Mouse (Mus musculus) heart, postnatal 0 days (tissue): ENCODE results near the gene Ptges2. TPM values are rescaled to one million over a fixed set of nuclear protein-coding genes. Genes with fewer than 3 reads are reported as not detected.

Source experiments
- ATAC-seq: fragments of 200-750 bp; cut with Nextera tagmentation; 2 replicates; pipeline ENCODE4 v1.8.0; 2017; ENCODE audit warnings: low read depth, moderate number of reproducible peaks, moderate library complexity; ENCODE audit not compliant: insufficient read depth
- DNase-seq: peaks from one replicate; pipeline ENCODE4 v3.0.0-alpha.2; 2016; ENCODE audit warnings: low spot score
- H3K27ac ChIP-seq: fragments of 300-500 bp; sonication (generic); 2 replicates; pipeline ENCODE4 v1.5.1; 2014; ENCODE audit warnings: low read depth, mild to moderate bottlenecking
- H3K27me3 ChIP-seq: fragments of 300-500 bp; sonication (generic); 2 replicates; pipeline ENCODE4 v1.6.1; 2014; ENCODE audit warnings: low read length, mixed read lengths; ENCODE audit not compliant: control insufficient read depth, insufficient read depth
- H3K36me3 ChIP-seq: fragments of 300-500 bp; sonication (generic); replicated peaks from 2 replicates; pipeline ENCODE4 v1.6.1; 2014; ENCODE audit warnings: low read length, mixed read lengths; ENCODE audit not compliant: control insufficient read depth, insufficient read depth
- H3K4me1 ChIP-seq: fragments of 300-500 bp; sonication (generic); 2 replicates; pipeline ENCODE4 v1.6.1; 2014; ENCODE audit warnings: antibody characterized with exemption; ENCODE audit not compliant: control insufficient read depth, insufficient read depth
- H3K4me2 ChIP-seq: fragments of 300-500 bp; sonication (generic); 2 replicates; pipeline ENCODE4 v1.6.1; 2014; ENCODE audit warnings: low read depth, mild to moderate bottlenecking, low read length, moderate library complexity
- H3K4me3 ChIP-seq: fragments of 300-500 bp; sonication (generic); 2 replicates; pipeline ENCODE4 v1.5.1; 2014; ENCODE audit warnings: low read depth, low read length
- H3K9ac ChIP-seq: fragments of 300-500 bp; sonication (generic); replicated peaks from 2 replicates; pipeline ENCODE4 v1.6.1; 2014; ENCODE audit warnings: low read depth, low read length, mixed read lengths
- H3K9me3 ChIP-seq: fragments of 300-500 bp; sonication (generic); replicated peaks from 2 replicates; pipeline ENCODE4 v1.6.1; 2016; ENCODE audit warnings: low read length; ENCODE audit not compliant: control insufficient read depth
- CTCF ChIP-seq: IDR thresholded peaks from 2 replicates; pipeline ENCODE4 v1.5.1; 2016; ENCODE audit warnings: antibody characterized with exemption, control low read depth, low read depth
- EP300 ChIP-seq: IDR thresholded peaks from 2 replicates; pipeline ENCODE4 v1.6.1; 2016; ENCODE audit warnings: antibody characterized with exemption, low read depth
- WGBS: fragments of 180-500 bp; shearing (Covaris S2); extraction: QIAGEN DNeasy Blood & Tissue Kit; methylation state at CpG from one replicate; pipeline ENCODE4 v1.1.7; 2014; 5-methylcytosine and 5-hydroxymethylcytosine counted together
- polyA plus RNA-seq: library from polyadenylated mRNA; unstranded; fragments of >200 nt; fragmentation: Nextera tagmentation; extraction: Ambion mirVana; gene quantifications from 2 replicates; pipeline ENCODE4 v1.2.1, GENCODE M21; 2015
- total RNA-seq: library from RNA; depleted of rRNA; stranded (reverse); fragments of >200 nt; gene quantifications from 2 replicates; pipeline ENCODE4 v1.2.3, GENCODE M21; 2014; ENCODE audit warnings: low replicate concordance

The Ptges2 gene
- total and polyA plus RNA-seq, 2 experiments from 2014 or later = 33.9 to 65.4 TPM

GRCm38 (mm10) chr2:32375317-32375940 is 20.3 kb upstream of the Ptges2 start:
- 66% methylated on average over 13 of the region's 13 CpGs for WGBS
- no peak overlapping the region for H3K4me2 ChIP-seq

GRCm38 (mm10) chr2:32376963-32377362 is 18.7 kb upstream of the Ptges2 start:
- no peak overlapping the region for H3K4me2 ChIP-seq
- H3K27me3 ChIP-seq = no peaks in the 10 kb centered on the region
- H3K4me1 ChIP-seq = peaks cover 4% of the 10 kb centered on the region; the same call in 1 of the 2 replicates
- WGBS = 97% methylated on average over 10 of the region's 10 CpGs
- no peaks in the 10 kb centered on the region for H3K9me3 ChIP-seq
- no peak overlapping the region for H3K4me3 ChIP-seq
- no peak for ATAC-seq
- no peak for TF ChIP-seq CTCF
- no peak for TF ChIP-seq EP300
- no peak overlapping the region for H3K9ac ChIP-seq
- peaks cover 68% of the 10 kb centered on the region for H3K36me3 ChIP-seq
- no peak for DNase-seq
- no peak overlapping the region for H3K27ac ChIP-seq

More at GRCm38 (mm10) chr2:32375317-32375940, 20.3 kb upstream of the Ptges2 start:
- H3K9me3 ChIP-seq = no peaks in the 10 kb centered on the region
- TF ChIP-seq EP300 = no peak
- TF ChIP-seq CTCF = no peak
- no peaks in the 10 kb centered on the region for H3K27me3 ChIP-seq
- H3K27ac ChIP-seq = no peak overlapping the region
- H3K4me3 ChIP-seq = no peak overlapping the region
- no peak overlapping the region for H3K9ac ChIP-seq
- ATAC-seq (0 out of 2 replicates have a peak, but pooled peaks have one; percentile 14), DNase-seq (no peak)
- peaks cover 82% of the 10 kb centered on the region for H3K36me3 ChIP-seq
- H3K4me1 ChIP-seq = no peaks in the 10 kb centered on the region

GRCm38 (mm10) chr2:32380001-32380500 is 15.6 kb upstream of the Ptges2 start:
- ATAC-seq = no peak
- DNase-seq = no peak
- no peaks in the 10 kb centered on the region for H3K9me3 ChIP-seq
- no peak for TF ChIP-seq CTCF
- TF ChIP-seq EP300 = no peak
- peaks cover 45% of the 10 kb centered on the region for H3K36me3 ChIP-seq
- no peak overlapping the region for H3K27ac ChIP-seq
- H3K4me3 ChIP-seq = no peak overlapping the region
- H3K4me1 ChIP-seq = peaks cover 4% of the 10 kb centered on the region; the same call in 1 of the 2 replicates
- no peak overlapping the region for H3K4me2 ChIP-seq
- no peak overlapping the region for H3K9ac ChIP-seq
- WGBS = 73% methylated on average over 7 of the region's 7 CpGs
- H3K27me3 ChIP-seq = peaks cover 4% of the 10 kb centered on the region; the same call in 1 of the 2 replicates

GRCm38 (mm10) chr2:32381141-32381774 is 14.4 kb upstream of the Ptges2 start:
- WGBS = under 1% methylated on average over 27 of the region's 27 CpGs
- no peaks in the 10 kb centered on the region for H3K9me3 ChIP-seq
- H3K4me2 ChIP-seq = peak overlapping the region; percentile 71
- ATAC-seq (peak; percentile 44), DNase-seq (no peak)
- peaks cover 6% of the 10 kb centered on the region; the same call in 1 of the 2 replicates for H3K27me3 ChIP-seq
- peaks cover 4% of the 10 kb centered on the region; the same call in 1 of the 2 replicates for H3K4me1 ChIP-seq
- H3K27ac ChIP-seq = no peak overlapping the region
- H3K4me3 ChIP-seq = peak overlapping the region; percentile 52
- H3K36me3 ChIP-seq = peaks cover 34% of the 10 kb centered on the region
- no peak for TF ChIP-seq EP300
- no peak for TF ChIP-seq CTCF
- peak overlapping the region; percentile 32 for H3K9ac ChIP-seq

GRCm38 (mm10) chr2:32381775-32382223 is 13.9 kb upstream of the Ptges2 start, which contains the start of gene 1110008P14Rik:
Gene 1110008P14Rik, minus strand, starts transcription at chr2:32381938.
- H3K36me3 ChIP-seq = peaks cover 28% of the 10 kb centered on the region
- DNase-seq = peak; percentile 90
- peaks cover 6% of the 10 kb centered on the region; the same call in 1 of the 2 replicates for H3K27me3 ChIP-seq
- WGBS = under 1% methylated on average over 45 of the region's 47 CpGs
- peak within 1 kb of the TSS; percentile 32 for H3K9ac ChIP-seq
- no peak for TF ChIP-seq EP300
- TF ChIP-seq CTCF = no peak
- H3K27ac ChIP-seq = no peak within 1 kb of the TSS
- peak; percentile 96 for ATAC-seq
- H3K4me1 ChIP-seq = peaks cover 4% of the 10 kb centered on the region; the same call in 1 of the 2 replicates
- no peaks in the 10 kb centered on the region for H3K9me3 ChIP-seq
- H3K4me2 ChIP-seq = peak within 1 kb of the TSS; percentile 71
- H3K4me3 ChIP-seq = peak within 1 kb of the TSS; percentile 52
